Mouse (Mus musculus) myocyte (in vitro differentiated cells): ENCODE results near the gene Adsl.

Experiments
- MAX ChIP-seq: IDR thresholded peaks from one replicate; pipeline ENCODE4 v1.6.1; 2011; ENCODE audit warnings: low read depth, mild to moderate bottlenecking, control low read depth
- POLR2AphosphoS2 ChIP-seq: IDR thresholded peaks from one replicate; pipeline ENCODE4 v1.6.1; 2011; ENCODE audit warnings: low read depth, control low read depth; ENCODE audit not compliant: insufficient read length

- TF ChIP-seq POLR2AphosphoS2 = no peak
- no peak for TF ChIP-seq MAX
Observed at GRCm38 (mm10) chr15:80996090-80996835, 48.0 kb downstream of the Adsl start.
